Mouse (Mus musculus): ENCODE measurements at regions not wholly inside any gene's neighbourhood (a gene's known extent, or its start where the extent isn't known, plus 50 kb on each side); places are given as distances from the start of the nearest gene placed in this dataset.
"Not testable (repeated sequence)": the region's sequence is repeated elsewhere in the genome, so short reads cannot be mapped to it uniquely, and the experiment has no call there.

DNA sequence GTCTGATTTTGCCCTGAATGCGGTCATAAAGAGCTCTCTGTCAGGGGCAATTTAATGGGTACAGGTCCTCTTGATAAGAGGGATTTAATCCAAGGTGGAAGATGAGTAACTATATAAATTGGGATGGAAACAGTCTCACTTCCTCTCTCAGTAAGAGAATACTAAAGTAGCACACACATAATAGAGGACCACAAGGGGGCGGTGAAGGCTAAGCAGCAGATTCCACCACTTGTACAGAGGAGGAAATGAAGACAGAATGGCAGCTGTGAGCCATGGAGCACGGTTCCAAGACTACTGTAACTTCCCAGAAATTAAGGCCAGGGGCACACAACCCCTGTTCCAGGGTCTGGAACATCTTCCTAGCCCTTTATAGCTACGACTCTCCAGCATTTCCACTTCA, 262.6 kb upstream of the Ywhaq start:
- DNase-seq, result peak; percentile 64

DNA sequence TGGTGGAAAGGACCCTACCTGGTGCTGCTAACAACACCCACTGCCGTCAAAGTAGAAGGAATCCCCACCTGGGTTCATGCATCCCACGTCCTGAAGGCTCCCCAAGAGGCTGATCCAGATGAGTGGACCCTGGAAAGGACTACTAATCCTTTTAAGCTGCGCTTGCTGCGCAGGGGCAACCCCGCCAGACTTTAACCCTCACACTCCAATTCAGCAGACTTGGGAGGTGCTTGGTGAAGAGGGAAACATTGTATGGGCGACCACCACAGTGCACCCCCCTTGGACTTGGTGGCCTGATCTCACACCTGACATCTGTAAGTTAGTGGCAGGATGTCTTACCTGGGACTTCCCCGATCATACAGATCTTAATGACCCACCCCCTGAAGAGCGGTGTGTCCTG, 231.9 kb upstream of the Ywhaq start:
- DNase-seq, result not testable (repeated sequence)

DNA sequence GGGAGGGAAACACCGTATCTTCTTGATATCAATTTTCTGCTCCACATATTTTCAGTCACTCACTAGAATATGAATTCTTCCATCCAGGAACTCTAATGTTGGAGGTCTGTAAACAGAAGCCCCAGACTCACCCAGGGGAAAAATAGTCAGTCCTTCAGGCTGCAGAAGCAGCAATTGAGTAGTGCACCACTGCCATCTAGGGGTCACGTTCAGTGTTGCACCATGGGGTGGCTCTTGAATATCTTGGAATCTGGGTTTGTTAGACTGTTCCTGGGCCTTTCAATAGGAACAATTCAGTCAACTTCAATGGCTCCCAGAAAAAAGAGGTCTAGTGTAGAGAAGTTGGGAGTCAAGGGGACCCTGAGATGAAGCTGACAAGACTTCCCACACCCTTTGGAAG, 196.3 kb upstream of the Ywhaq start:
- DNase-seq, result peak; percentile 54

- peak; percentile 5 for DNase-seq
Measured at GRCm38 (mm10) chr12:21568415-21569040, 151.1 kb upstream of the Ywhaq start.

DNA sequence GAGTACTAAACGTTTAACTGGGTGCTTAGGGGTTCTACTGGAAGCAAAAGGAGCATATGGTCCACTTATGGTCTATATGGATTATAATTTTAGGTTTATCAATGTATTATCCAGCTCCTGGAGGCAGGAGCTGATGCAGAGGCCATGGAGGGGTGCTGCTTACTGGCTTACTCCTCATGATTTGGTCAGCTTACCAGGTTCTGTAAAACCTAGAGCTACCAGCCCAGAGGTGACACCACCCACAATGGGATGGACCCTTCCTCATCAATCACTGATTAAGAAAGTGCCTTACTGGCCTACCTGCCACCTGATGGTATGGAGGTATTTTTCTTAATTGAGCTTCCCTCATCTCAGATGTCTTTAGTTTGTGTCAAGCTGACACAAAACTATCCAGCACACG, 126.5 kb upstream of the Ywhaq start:
- DNase-seq, result not testable (repeated sequence)

- peak; percentile 85 for DNase-seq
Measured at GRCm38 (mm10) chr12:21543153-21543894, 125.9 kb upstream of the Ywhaq start.

GRCm38 (mm10) chr12:21531766-21532165, 114.3 kb upstream of the Ywhaq start:
- DNase-seq, result no peak

DNA sequence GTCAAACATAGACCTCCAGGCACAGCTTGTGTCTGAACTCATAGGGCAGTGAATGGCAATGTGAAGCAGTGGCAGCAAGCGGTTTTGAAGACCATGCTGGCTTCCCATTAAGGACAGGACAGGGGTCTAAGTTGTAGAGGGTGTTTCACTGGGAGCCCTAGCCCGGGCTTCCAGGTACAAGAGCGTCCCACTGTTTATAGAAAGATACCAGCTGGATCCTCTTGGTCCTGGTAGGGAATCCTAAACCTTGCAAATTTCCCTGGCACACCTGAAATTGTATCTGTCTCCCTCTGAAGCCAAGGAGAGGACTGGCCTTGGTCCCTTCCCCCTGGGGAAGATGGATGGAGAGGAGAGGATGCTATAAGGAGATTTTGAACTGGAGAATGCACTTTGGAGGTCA, 111.9 kb upstream of the Ywhaq start:
- not testable (repeated sequence) for DNase-seq

GRCm38 (mm10) chr12:21527336-21527735, 109.9 kb upstream of the Ywhaq start:
- DNase-seq, result not testable (repeated sequence)

DNA sequence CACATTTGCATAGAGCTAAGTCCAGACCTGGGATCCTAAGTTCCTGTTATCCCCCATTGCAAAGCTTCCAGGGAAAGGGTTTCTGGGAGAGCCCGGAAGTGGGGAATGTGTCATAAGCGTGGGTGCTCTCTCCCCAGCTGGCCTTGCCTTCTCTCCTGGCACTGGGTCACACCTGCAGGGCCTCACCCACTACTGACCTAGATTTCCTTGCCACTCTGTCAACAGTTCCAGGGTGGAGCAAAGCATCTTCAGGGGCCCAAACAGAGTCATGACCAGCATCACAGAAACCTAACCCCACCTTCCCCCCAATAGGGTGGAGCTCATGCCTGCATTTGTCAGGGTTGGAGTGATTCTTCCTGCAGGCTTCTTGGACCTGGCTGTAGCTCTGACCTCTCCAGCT, 109.5 kb upstream of the Ywhaq start:
- DNase-seq, result not testable (repeated sequence)

GRCm38 (mm10) chr12:21525567-21525966, 108.1 kb upstream of the Ywhaq start:
- DNase-seq, result not testable (repeated sequence)

- no peak for DNase-seq
Measured at GRCm38 (mm10) chr12:21522621-21523020, 105.2 kb upstream of the Ywhaq start.

DNA sequence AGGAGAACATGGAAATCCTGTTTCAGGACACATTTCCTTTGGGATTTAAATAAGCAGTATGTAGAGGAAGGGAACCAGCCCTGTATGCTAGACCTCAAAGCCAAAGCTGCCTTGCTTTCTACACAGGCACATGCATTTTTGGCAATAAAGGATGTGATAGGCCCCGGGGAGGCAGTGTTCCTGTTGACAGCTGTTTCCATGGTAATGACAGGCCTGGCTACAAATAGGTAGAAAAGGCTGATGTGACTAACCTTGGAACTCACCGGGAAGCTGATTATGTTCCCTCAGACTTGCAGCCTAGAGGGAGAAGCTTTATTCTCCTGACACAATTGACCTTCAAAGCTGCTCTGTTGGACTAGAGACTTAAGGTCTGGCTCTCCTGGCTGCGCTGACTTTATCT, 101.6 kb upstream of the Ywhaq start:
- DNase-seq, result no peak

DNA sequence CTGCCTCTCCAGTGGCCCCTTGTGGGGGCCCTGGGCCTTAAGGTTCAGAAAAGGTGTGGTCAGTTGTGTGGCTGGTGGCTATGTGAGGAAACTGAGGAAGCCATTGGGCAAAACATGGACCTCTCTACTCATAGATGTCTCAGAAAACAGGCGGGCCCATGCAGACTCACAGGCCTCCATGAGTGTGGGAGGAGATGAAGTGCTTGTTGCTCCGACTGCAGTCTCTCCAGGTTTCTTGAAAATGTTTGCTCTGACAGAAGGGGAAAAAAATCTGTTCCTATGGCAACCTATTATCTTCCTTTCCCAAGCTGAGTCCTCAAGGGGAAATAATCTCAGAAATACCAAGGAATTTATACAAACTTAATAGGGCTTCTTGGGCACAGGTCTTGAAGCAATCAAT, 95.3 kb upstream of the Ywhaq start:
- DNase-seq, result no peak

GRCm38 (mm10) chr12:21511043-21511665, 93.7 kb upstream of the Ywhaq start:
- DNase-seq, result no peak

DNA sequence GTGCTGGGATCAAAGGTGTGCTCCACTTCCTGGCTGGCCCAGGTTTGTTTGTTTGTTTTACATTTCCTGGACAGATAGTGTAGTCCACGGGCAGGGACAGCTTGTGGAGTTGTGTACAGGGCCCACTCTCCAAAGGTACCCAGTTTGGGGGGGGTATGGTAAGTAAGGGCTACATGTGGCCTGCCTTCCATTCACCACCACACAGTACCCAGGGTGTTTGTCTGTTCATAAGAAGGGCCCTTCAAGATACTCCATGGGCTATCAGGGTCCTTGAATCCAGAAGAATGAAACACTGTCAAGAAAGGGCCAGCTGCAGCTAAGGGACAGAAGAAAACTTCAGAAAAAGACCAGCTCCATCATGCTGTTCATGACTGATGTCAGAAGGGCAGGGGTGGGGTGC, 89.6 kb upstream of the Ywhaq start:
- DNase-seq, result no peak

DNA sequence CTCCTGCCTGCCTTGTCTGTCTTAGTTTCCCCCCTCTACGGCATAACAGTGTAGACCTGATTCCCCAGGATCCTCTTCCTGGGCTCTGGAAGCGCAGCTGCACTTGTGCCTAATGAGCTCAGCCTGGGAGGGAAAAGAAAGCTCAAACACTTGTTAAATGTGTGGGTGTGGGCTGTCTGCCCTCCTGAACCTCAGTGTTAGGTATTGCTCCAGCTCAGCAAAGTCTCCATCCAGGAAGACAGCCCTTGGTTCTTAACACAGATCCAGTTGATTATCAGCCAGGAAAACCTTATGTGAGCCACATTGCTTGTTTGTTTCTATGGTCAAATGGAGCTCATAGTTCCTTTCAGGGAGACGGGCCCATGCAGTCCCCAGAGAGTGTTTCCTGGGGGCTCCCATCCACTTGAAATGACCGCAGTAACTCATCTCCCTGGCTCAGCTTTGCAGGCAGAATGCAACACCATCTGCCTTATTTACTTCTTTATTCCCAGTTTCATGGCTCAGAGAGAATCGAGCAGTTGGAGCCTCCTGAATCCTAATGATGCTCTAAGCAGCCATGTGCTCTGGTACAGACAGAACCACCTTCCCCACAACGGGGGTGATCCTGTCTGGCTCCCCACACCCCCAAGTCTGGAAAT, 88.4 kb upstream of the Ywhaq start:
- DNase-seq, result no peak

DNA sequence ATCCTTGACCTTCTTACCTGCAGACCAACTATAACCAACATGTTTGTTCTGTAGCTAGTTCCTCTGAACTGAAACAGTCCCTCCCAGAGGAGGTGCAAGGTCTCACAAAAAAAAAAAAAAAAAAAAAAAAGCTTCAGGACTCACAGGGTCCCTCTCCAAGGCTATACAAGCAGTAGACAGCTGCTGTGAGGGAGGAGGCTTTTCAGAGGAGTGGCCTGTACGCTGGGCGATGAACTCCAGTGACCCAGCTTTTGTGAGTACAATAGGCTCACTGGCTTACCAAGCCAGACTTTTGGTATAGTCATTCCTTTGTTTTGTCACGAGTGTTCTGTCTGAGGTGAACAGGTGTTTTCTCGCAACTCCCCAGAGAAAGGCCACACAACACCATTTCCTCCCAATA, 85.8 kb upstream of the Ywhaq start:
- DNase-seq, result no peak

DNA sequence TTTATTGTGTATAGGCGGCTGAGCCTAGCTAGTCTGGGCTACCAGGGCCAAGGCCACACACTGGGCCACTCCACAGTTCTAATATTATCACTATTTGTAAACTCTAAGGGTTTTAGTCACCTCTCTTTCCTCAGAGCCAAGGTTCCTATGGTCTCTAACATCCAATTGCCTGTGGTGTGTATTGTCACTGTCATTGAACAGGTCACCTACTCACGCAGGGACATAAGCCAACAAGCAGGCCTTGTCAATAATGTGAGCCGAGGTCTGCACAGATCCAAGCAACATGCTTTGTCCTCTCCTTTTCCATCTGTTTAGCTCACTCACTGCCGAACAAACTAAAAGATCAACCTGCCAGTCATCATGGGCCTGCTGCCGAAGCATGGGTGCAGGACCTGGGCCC, 79.5 kb upstream of the Ywhaq start:
- no peak for DNase-seq

DNA sequence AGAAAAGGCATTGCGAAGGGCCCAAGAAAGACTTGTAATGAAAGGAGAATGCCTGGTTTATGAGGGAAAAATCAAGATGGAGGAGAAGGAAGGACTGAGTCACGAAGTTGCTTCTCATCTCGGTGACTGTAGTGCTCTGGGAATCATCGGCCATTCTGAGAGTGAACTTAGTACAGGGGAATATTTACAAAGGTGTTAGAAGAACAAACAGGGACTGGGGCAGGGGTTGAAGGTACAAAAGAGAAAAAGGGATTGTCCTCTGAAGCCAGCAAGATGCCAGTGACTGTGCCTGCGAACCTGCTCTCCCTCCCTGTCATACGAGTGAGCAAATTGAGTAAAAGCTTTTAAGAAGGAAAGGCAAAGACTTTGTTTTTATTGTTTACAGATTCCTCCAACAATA, 78.1 kb upstream of the Ywhaq start:
- DNase-seq, result no peak

GRCm38 (mm10) chr12:21493471-21493870, 76.0 kb upstream of the Ywhaq start:
- no peak for DNase-seq

GRCm38 (mm10) chr12:21492549-21493291, 75.3 kb upstream of the Ywhaq start:
- no peak for DNase-seq
